Mouse (Mus musculus) cerebellum, postnatal 25 days (tissue): ENCODE data around the gene Bean1.
A peak's percentile ranks its signal among the peaks of the same experiment; 100 is the strongest.
"Not testable (repeated sequence)": the region's sequence is repeated elsewhere in the genome, so short reads cannot be mapped to it uniquely, and the experiment has no call there.

Experiments
- DNase-seq, 2 experiments: peaks; one replicate each; pipeline ENCODE4 v3.0.0; 2021; ENCODE audit warnings: mixed read lengths in 2 of 2

Bean1 gene

GRCm38 (mm10) chr8:104247054-104247907 lies 77.0 kb downstream of the Bean1 start:
- DNase-seq: no peak

- peak; percentile 49 to 58 for DNase-seq
These were observed 77.7 kb downstream of the Bean1 start for GRCm38 (mm10) chr8:104247908-104248275.

- DNase-seq: peak; percentile 71 to 85
These were observed 78.0 kb downstream of the Bean1 start, which contains the start of gene Tk2 for GRCm38 (mm10) chr8:104248276-104248675. Gene Tk2, minus strand, starts transcription at chr8:104248558.

GRCm38 (mm10) chr8:104249442-104249996 lies 79.3 kb downstream of the Bean1 start:
- no peak for DNase-seq

GRCm38 (mm10) chr8:104250439-104251367 lies 80.5 kb downstream of the Bean1 start, which contains the start of gene Cklf:
Gene Cklf, plus strand, starts transcription at chr8:104250861.
- DNase-seq: peak; percentile 79 to 88

GRCm38 (mm10) chr8:104251461-104251860 lies 81.2 kb downstream of the Bean1 start:
- DNase-seq: no peak

GRCm38 (mm10) chr8:104253016-104253415 lies 82.8 kb downstream of the Bean1 start:
- peak in 1 of 2 experiments; percentile 18 for DNase-seq

- not testable (repeated sequence) for DNase-seq
These were observed 91.6 kb downstream of the Bean1 start for GRCm38 (mm10) chr8:104261802-104262201.

GRCm38 (mm10) chr8:104264271-104264935 lies 94.2 kb downstream of the Bean1 start:
- peak in 1 of 2 experiments; percentile 9 for DNase-seq

GRCm38 (mm10) chr8:104268368-104268767 lies 98.1 kb downstream of the Bean1 start:
- no peak for DNase-seq
